Mouse (Mus musculus) lung, postnatal 0 days (tissue): ENCODE results near the gene Btaf1. TPM values are rescaled to one million over a fixed set of nuclear protein-coding genes. Genes with fewer than 3 reads are reported as not detected.
"Not testable (repeated sequence)": the region's sequence is repeated elsewhere in the genome, so short reads cannot be mapped to it uniquely, and the experiment has no call there.

ENCODE experiments used
- ATAC-seq: fragments of 200-750 bp; cut with Nextera tagmentation; 2 replicates; pipeline ENCODE4 v1.8.0; 2017; ENCODE audit warnings: moderate library complexity
- DNase-seq: peaks from one replicate; pipeline ENCODE4 v3.0.0-alpha.2; 2016; ENCODE audit warnings: low spot score
- H3K27ac ChIP-seq: fragments of 300-500 bp; sonication (generic); 2 replicates; pipeline ENCODE4 v1.5.1; 2014; ENCODE audit warnings: antibody characterized with exemption, mild to moderate bottlenecking, low read length, mixed read lengths
- H3K27me3 ChIP-seq: fragments of 300-500 bp; sonication (generic); replicated peaks from 2 replicates; pipeline ENCODE4 v1.6.1; 2014; ENCODE audit warnings: low read length, mixed read lengths; ENCODE audit not compliant: insufficient read depth
- H3K36me3 ChIP-seq: fragments of 300-500 bp; sonication (generic); 2 replicates; pipeline ENCODE4 v1.6.1; 2014; ENCODE audit warnings: low read length, mixed read lengths; ENCODE audit not compliant: insufficient read depth
- H3K4me1 ChIP-seq: fragments of 300-500 bp; sonication (generic); 2 replicates; pipeline ENCODE4 v1.6.1; 2014; ENCODE audit warnings: antibody characterized with exemption, low read depth, low read length, mixed read lengths; ENCODE audit not compliant: insufficient read depth
- H3K4me2 ChIP-seq: fragments of 300-500 bp; sonication (generic); replicated peaks from 2 replicates; pipeline ENCODE4 v1.6.1; 2014; ENCODE audit warnings: low read depth, mild to moderate bottlenecking, low read length, moderate library complexity, mixed read lengths
- H3K4me3 ChIP-seq: fragments of 300-500 bp; sonication (generic); 2 replicates; pipeline ENCODE4 v1.5.1; 2014; ENCODE audit warnings: low read depth, low read length
- H3K9ac ChIP-seq: fragments of 300-500 bp; sonication (generic); replicated peaks from 2 replicates; pipeline ENCODE4 v1.6.1; 2014; ENCODE audit warnings: low read depth, mild to moderate bottlenecking
- H3K9me3 ChIP-seq: fragments of 300-500 bp; sonication (generic); 2 replicates; pipeline ENCODE4 v1.6.1; 2016; ENCODE audit warnings: low read length, mixed read lengths
- CTCF ChIP-seq: IDR thresholded peaks from 2 replicates; pipeline ENCODE4 v1.5.1; 2016; ENCODE audit warnings: antibody characterized with exemption, mild to moderate bottlenecking
- EP300 ChIP-seq: IDR thresholded peaks from 2 replicates; pipeline ENCODE4 v1.6.1; 2016; ENCODE audit warnings: antibody characterized with exemption, mild to moderate bottlenecking, control low read depth
- WGBS: fragments of 180-500 bp; shearing (Covaris S2); extraction: QIAGEN DNeasy Blood & Tissue Kit; methylation state at CpG from one replicate; pipeline ENCODE4 v1.1.7; 2014; 5-methylcytosine and 5-hydroxymethylcytosine counted together
- polyA plus RNA-seq: library from polyadenylated mRNA; unstranded; fragments of >200 nt; fragmentation: Nextera tagmentation; extraction: Ambion mirVana; gene quantifications from 2 replicates; pipeline ENCODE4 v1.2.1, GENCODE M21; 2015

Btaf1 gene
- polyA plus RNA-seq, 1 experiment from 2014 or later: 6.4 TPM

- 92% methylated on average over 1 of the region's 1 CpGs for WGBS
These were observed 35.4 kb downstream of the Btaf1 start for GRCm38 (mm10) chr19:36961320-36961719.

DNA sequence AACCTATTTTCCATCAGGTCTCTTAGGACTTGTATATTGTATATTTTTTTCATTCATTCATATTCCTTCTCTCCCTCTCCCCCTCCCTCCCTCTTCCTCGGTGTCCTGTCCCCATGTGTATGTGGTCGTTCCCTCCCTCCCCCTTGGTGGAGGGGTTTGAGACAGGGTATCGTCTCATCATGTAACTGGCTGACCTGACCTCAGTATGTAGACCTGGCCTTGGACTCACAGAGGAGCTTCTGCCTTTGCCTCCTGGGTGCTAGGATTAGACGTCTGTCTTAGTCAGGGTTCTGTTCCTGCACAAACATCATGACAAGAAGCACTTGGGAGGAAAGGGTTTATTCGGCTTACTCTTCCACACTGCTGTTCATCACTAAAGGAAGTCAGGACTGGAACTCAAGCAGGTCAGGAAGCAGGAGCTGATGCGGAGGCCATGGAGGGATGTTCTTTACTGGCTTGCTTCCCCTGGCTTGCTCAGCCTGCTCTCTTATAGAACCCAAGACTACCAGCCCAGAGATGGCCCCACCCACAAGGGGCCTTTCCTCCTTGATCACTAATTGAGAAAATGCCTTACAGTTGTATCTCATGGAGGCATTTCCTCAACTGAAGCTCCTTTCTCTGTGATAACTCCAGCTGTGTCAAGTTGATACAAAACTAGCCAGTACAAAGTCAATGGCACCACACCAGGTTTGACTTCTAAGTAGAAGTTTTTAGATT is 36.8 kb downstream of the Btaf1 start:
- not testable (repeated sequence) for H3K4me2 ChIP-seq, H3K27me3 ChIP-seq, H3K27ac ChIP-seq, H3K4me1 ChIP-seq, H3K4me3 ChIP-seq, H3K9me3 ChIP-seq, DNase-seq, H3K9ac ChIP-seq, ATAC-seq
- H3K36me3 ChIP-seq: peaks cover 13% of the 10 kb centered on the region; the same call in 1 of the 2 replicates
- WGBS: 87% methylated on average over 6 of the region's 6 CpGs

More at GRCm38 (mm10) chr19:36961320-36961719, 35.4 kb downstream of the Btaf1 start:
- H3K27ac ChIP-seq: no peak overlapping the region
- H3K4me2 ChIP-seq: no peak overlapping the region
- H3K4me1 ChIP-seq: no peaks in the 10 kb centered on the region
- no peaks in the 10 kb centered on the region for H3K9me3 ChIP-seq
- TF ChIP-seq CTCF (no peak), EP300 (no peak)
- ATAC-seq (no peak), DNase-seq (no peak)
- no peak overlapping the region for H3K9ac ChIP-seq
- no peak overlapping the region for H3K4me3 ChIP-seq
- no peaks in the 10 kb centered on the region for H3K27me3 ChIP-seq
- H3K36me3 ChIP-seq: peaks cover 13% of the 10 kb centered on the region; the same call in 1 of the 2 replicates

DNA sequence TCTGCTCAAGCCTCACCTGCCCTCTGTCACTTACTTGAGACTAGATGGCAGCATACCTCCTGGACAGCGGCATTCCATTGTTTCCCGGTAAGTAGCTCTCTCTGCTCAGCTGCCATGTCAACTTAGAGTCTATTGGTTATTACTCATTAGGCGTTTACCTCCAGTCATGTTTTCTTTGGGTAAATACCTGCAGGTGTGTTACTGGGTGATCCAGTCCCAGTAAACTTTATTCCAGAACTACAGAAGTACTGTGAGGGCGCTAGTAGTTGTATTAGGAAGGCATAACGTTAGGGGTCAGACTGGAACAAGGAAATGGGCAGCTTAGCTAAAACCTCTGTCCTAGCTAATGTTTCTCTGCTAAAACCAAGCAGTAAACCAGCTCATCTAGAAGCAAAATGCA is 78.7 kb downstream of the Btaf1 start:
- DNase-seq (no peak), ATAC-seq (peak; percentile 38)
- no peak overlapping the region for H3K27ac ChIP-seq
- peaks cover 34% of the 10 kb centered on the region for H3K36me3 ChIP-seq
- no peak overlapping the region for H3K9ac ChIP-seq
- no peaks in the 10 kb centered on the region for H3K27me3 ChIP-seq
- H3K4me2 ChIP-seq: no peak overlapping the region
- H3K9me3 ChIP-seq: no peaks in the 10 kb centered on the region
- H3K4me1 ChIP-seq: no peaks in the 10 kb centered on the region
- WGBS: 76% methylated on average over 5 of the region's 5 CpGs
- no peak for TF ChIP-seq EP300
- TF ChIP-seq CTCF: no peak
- H3K4me3 ChIP-seq: no peak overlapping the region

DNA sequence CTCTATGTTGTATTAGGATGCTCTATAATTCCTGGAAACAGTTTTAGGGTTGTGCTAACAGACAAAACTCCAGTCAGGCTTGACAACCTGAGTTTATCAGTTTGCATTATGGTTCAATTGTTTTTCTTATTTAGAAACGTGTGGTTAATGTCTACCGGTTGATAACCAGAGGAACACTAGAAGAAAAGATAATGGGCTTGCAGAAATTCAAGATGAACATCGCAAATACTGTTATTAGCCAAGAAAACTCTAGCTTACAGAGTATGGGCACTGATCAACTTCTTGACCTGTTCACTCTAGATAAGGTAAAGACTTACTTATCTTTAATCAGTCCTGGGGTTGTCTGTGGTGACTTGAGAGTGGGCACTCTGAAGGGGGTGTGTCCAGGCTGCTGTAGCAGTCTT is 84.0 kb downstream of the Btaf1 start:
- DNase-seq (no peak), ATAC-seq (no peak)
- Histone ChIP-seq H3K9ac (no peak overlapping the region), H3K27ac (no peak overlapping the region), H3K36me3 (peaks cover 35% of the 10 kb centered on the region; the same call in 1 of the 2 replicates), H3K4me1 (no peaks in the 10 kb centered on the region), H3K9me3 (no peaks in the 10 kb centered on the region), H3K4me2 (no peak overlapping the region), H3K27me3 (no peaks in the 10 kb centered on the region), H3K4me3 (no peak overlapping the region)
- 82% methylated on average over 3 of the region's 3 CpGs for WGBS
- TF ChIP-seq EP300: no peak
- no peak for TF ChIP-seq CTCF

DNA sequence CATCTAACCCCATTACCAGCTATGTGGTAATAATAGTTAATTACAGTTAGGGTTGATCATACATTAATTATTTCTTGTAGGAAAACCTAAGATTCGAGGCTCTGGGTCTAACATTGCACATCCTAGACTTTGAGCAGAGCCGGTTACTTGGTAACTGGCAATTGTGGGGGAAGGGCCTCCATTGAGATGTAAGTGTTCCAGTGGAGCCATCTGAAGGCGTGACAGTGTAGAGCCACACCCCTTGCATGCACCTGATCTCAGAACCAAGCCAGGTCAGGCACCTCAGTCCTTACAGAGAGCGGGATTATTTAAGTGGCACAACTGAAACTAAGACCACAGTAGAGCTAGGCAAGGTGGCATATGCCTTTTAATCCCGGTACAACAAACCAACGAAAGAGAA is 87.6 kb downstream of the Btaf1 start:
- ATAC-seq: no peak

GRCm38 (mm10) chr19:37014173-37014939 is 88.5 kb downstream of the Btaf1 start:
- no peak for TF ChIP-seq EP300
- TF ChIP-seq CTCF: no peak
- H3K27me3 ChIP-seq: no peaks in the 10 kb centered on the region
- WGBS: 87% methylated on average over 8 of the region's 8 CpGs
- H3K4me3 ChIP-seq: no peak overlapping the region
- H3K27ac ChIP-seq: no peak overlapping the region
- H3K4me1 ChIP-seq: no peaks in the 10 kb centered on the region
- H3K9me3 ChIP-seq: no peaks in the 10 kb centered on the region
- H3K36me3 ChIP-seq: peaks cover 21% of the 10 kb centered on the region; the same call in 1 of the 2 replicates
- DNase-seq: no peak
- H3K4me2 ChIP-seq: no peak overlapping the region
- ATAC-seq: no peak
- H3K9ac ChIP-seq: no peak overlapping the region

More for the DNA sequence above, 87.6 kb downstream of the Btaf1 start:
- TF ChIP-seq CTCF (no peak), EP300 (no peak)
- Histone ChIP-seq H3K27ac (no peak overlapping the region), H3K36me3 (peaks cover 26% of the 10 kb centered on the region; the same call in 1 of the 2 replicates), H3K9me3 (no peaks in the 10 kb centered on the region), H3K27me3 (no peaks in the 10 kb centered on the region), H3K4me1 (no peaks in the 10 kb centered on the region), H3K9ac (no peak overlapping the region), H3K4me2 (no peak overlapping the region), H3K4me3 (no peak overlapping the region)
- DNase-seq: no peak
- WGBS: 98% methylated on average over 6 of the region's 6 CpGs
